Mouse (Mus musculus) hindbrain, embryonic 14.5 days (tissue): Measurements from ENCODE around the gene Vwc2l. TPM values are rescaled to one million over a fixed set of nuclear protein-coding genes. Genes with fewer than 3 reads are reported as not detected.

ENCODE experiments used
- ATAC-seq: fragments of 200-750 bp; cut with Nextera tagmentation; 2 replicates; pipeline ENCODE4 v1.8.0; 2017; ENCODE audit warnings: moderate number of reproducible peaks, mild to moderate bottlenecking, moderate TSS enrichment, moderate library complexity; ENCODE audit not compliant: low FRiP score
- DNase-seq: peaks from one replicate; pipeline ENCODE4 v3.0.0-alpha.2; 2015; ENCODE audit warnings: low spot score
- H3K27ac ChIP-seq: fragments of 300-500 bp; sonication (generic); 2 replicates; pipeline ENCODE4 v1.5.1; 2014; ENCODE audit warnings: mild to moderate bottlenecking, moderate library complexity
- H3K27me3 ChIP-seq: fragments of 300-500 bp; sonication (generic); 2 replicates; pipeline ENCODE4 v1.6.1; 2014; ENCODE audit warnings: mild to moderate bottlenecking, low read length, mixed read lengths; ENCODE audit not compliant: control insufficient read depth, insufficient read depth
- H3K36me3 ChIP-seq: fragments of 300-500 bp; sonication (generic); replicated peaks from 2 replicates; pipeline ENCODE4 v1.6.1; 2014; ENCODE audit not compliant: control insufficient read depth, insufficient read depth
- H3K4me1 ChIP-seq: fragments of 300-500 bp; sonication (generic); replicated peaks from 2 replicates; pipeline ENCODE4 v1.6.1; 2014; ENCODE audit warnings: antibody characterized with exemption, low read length, mixed read lengths; ENCODE audit not compliant: control insufficient read depth, insufficient read depth
- H3K4me2 ChIP-seq: fragments of 300-500 bp; sonication (generic); replicated peaks from 2 replicates; pipeline ENCODE4 v1.6.1; 2014; ENCODE audit warnings: mild to moderate bottlenecking, moderate library complexity
- H3K4me3 ChIP-seq: fragments of 300-500 bp; sonication (generic); replicated peaks from 2 replicates; pipeline ENCODE4 v1.5.1; 2014; ENCODE audit warnings: mild to moderate bottlenecking, low read length
- H3K9ac ChIP-seq: fragments of 300-500 bp; sonication (generic); 2 replicates; pipeline ENCODE4 v1.6.1; 2014
- H3K9me3 ChIP-seq: fragments of 300-500 bp; sonication (generic); 2 replicates; pipeline ENCODE4 v1.6.1; 2016; ENCODE audit warnings: low read length; ENCODE audit not compliant: control insufficient read depth
- WGBS: fragments of 180-500 bp; shearing (Covaris S2); extraction: QIAGEN DNeasy Blood & Tissue Kit; methylation state at CpG from one replicate; pipeline ENCODE4 v1.1.7; 2014; 5-methylcytosine and 5-hydroxymethylcytosine counted together
- polyA plus RNA-seq: library from polyadenylated mRNA; unstranded; fragments of >200 nt; fragmentation: Nextera tagmentation; extraction: Ambion mirVana; gene quantifications from 2 replicates; pipeline ENCODE4 v1.2.1, GENCODE M21; 2014

The Vwc2l gene
- polyA plus RNA-seq = 12.6 and 13.4 TPM in 2 replicates

DNA sequence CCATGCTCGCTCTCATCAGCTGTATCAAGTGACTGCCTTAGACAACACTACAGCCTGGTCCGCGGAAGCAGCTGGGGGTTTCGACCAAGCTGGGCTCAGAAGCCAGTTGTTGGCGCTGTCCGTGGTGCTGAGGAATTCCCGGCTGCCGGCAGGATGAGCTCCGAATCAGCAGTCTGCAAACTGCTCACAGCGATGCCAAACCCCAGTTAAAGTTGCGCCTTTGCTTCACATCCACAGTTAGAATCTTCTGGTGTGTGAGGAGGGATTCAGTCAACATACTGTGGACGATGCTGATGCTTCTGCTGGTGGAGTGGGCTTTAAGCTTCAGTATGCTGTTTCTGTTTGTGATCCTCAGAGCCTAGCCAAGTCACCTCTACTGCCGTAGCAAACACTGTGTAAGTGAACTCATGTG lies at the start of gene Vwc2l:
TSS of gene Vwc2l (plus strand) at position 61 of the 412 bp plus-strand sequence.
- Histone ChIP-seq H3K9ac (peak within 1 kb of the TSS; percentile 52), H3K4me2 (peak within 1 kb of the TSS; percentile 53), H3K27me3 (no peaks in the 10 kb centered on the region), H3K4me1 (no peaks in the 10 kb centered on the region), H3K9me3 (no peaks in the 10 kb centered on the region), H3K27ac (peak within 1 kb of the TSS; percentile 71), H3K36me3 (no peaks in the 10 kb centered on the region), H3K4me3 (peak within 1 kb of the TSS; percentile 32)
- peak; percentile 82 for DNase-seq
- peak; percentile 80; the same call in 1 of the 2 replicates for ATAC-seq
- whole genome bisulfite sequencing = 6% methylated on average over 13 of the region's 13 CpGs

DNA sequence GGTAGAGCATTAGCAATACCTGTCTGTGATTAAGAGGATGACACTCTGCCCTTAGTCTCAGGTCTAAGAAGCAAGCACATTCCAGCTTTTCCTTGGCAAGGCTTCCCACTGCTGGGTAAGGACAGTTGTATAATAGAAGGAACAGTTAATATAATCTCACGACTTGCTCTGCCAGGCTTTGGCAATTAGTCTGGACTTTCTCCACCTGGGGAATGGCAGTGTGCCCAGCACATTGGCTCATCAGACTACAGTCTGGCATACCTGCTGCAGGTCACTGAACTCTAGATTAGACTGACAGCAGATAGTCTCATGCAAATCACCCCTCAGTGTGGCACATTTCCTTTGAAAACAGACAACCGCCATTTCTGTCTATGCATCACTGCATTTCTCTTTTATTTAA lies 33.0 kb upstream of the Vwc2l start:
- no peaks in the 10 kb centered on the region for H3K36me3 ChIP-seq
- no peak overlapping the region for H3K27ac ChIP-seq
- H3K4me3 ChIP-seq = no peak overlapping the region
- H3K9ac ChIP-seq = no peak overlapping the region
- no peak overlapping the region for H3K4me2 ChIP-seq
- DNase-seq (peak; percentile 28), ATAC-seq (no peak)
- 71% methylated on average over 2 of the region's 2 CpGs for WGBS
- no peaks in the 10 kb centered on the region for H3K27me3 ChIP-seq
- no peaks in the 10 kb centered on the region for H3K9me3 ChIP-seq
- H3K4me1 ChIP-seq = no peaks in the 10 kb centered on the region

DNA sequence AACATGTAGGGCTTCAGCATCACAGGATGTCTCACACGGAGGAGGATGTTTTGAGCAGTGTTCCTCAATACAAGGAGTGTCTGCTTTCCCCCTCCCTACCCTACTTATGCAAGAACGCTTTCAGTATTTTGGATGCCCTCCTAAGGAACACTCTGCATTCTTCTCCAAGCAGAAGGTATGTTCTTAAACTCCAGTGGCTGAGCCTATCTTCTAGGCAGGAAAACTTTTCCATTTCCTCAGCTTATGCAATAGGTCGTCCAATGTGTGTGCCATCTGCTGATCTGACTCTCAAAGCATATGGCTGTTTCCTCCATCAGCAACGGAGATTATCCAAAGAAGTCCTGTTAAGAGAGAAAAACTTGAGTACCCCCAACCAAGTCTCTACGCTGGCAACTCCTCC lies 25.2 kb upstream of the Vwc2l start:
- Histone ChIP-seq H3K4me3 (no peak overlapping the region), H3K9ac (no peak overlapping the region), H3K4me1 (no peaks in the 10 kb centered on the region), H3K9me3 (no peaks in the 10 kb centered on the region), H3K36me3 (no peaks in the 10 kb centered on the region), H3K27me3 (no peaks in the 10 kb centered on the region), H3K4me2 (no peak overlapping the region), H3K27ac (no peak overlapping the region)
- DNase-seq = no peak
- no peak for ATAC-seq
- 84% methylated on average over 5 of the region's 5 CpGs for WGBS

DNA sequence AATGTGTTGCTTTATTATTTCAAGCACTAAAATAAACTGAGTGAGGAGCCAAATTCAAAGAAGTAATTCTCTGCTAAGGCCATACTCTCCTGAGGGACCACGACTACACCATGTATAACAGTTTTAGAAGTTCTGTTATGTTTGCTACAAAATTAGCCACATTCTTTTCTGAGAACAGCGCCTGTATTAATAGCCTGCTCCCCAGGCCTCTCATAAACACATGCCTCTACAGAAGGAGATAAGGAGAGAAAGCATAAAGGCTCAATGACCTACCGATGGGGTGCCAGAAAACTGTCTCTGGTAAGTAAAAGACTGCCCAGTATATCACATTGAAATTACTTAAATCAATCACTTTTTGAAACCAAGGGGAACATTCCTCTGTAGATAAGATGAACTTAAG lies 21.6 kb upstream of the Vwc2l start:
- no peaks in the 10 kb centered on the region for H3K4me1 ChIP-seq
- H3K4me3 ChIP-seq = no peak overlapping the region
- 78% methylated on average over 3 of the region's 3 CpGs for WGBS
- H3K27ac ChIP-seq = no peak overlapping the region
- no peak overlapping the region for H3K4me2 ChIP-seq
- no peaks in the 10 kb centered on the region for H3K9me3 ChIP-seq
- no peaks in the 10 kb centered on the region for H3K27me3 ChIP-seq
- no peaks in the 10 kb centered on the region for H3K36me3 ChIP-seq
- H3K9ac ChIP-seq = no peak overlapping the region
- ATAC-seq (no peak), DNase-seq (no peak)

DNA sequence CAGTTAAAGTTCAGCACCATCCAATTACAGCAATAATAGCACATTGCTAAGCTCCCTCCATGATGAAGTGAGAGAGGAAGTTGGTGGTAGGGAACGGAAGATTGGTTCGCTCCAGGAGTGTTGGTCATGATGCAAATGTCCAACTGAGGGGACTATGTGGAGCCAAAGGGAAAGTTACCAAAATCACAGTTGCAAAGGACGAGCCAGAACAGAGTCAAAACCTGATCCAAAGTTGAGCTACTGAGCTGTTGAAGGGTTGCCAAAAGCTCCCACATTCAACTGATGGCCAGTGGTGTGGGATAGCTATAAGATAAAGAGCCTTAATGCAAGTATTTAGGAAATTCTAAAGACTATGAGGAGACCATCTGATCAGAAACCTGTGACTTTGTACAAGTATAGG lies 19.7 kb upstream of the Vwc2l start:
- 83% methylated on average over 3 of the region's 3 CpGs for WGBS
- no peak overlapping the region for H3K9ac ChIP-seq
- H3K27me3 ChIP-seq = no peaks in the 10 kb centered on the region
- H3K4me2 ChIP-seq = no peak overlapping the region
- no peak overlapping the region for H3K27ac ChIP-seq
- no peaks in the 10 kb centered on the region for H3K4me1 ChIP-seq
- ATAC-seq (no peak), DNase-seq (no peak)
- no peaks in the 10 kb centered on the region for H3K9me3 ChIP-seq
- no peaks in the 10 kb centered on the region for H3K36me3 ChIP-seq
- H3K4me3 ChIP-seq = no peak overlapping the region

DNA sequence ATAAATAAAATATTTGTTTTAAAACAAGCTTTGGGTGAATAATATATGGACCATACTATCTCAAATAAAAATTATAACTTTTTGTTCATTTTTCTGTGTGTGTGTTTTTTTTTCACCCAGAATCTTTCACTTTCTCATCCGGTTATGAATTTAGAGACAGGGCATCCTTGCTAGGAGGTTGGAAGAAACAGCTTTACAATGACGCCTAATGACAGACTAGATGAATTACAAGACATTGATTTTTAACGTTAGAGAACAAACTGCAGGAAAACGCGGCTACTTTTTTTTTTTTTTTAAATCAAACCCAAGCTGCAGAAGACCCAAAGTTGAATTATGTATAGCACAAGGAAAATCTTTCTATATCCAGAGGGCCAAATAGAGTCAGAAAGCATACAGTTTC lies 470 bp upstream of the Vwc2l start:
- H3K4me2 ChIP-seq = peak overlapping the region; percentile 53
- H3K27me3 ChIP-seq = no peaks in the 10 kb centered on the region
- peak; percentile 35 for DNase-seq
- no peaks in the 10 kb centered on the region for H3K36me3 ChIP-seq
- WGBS = 44% methylated on average over 5 of the region's 5 CpGs
- no peaks in the 10 kb centered on the region for H3K4me1 ChIP-seq
- peak overlapping the region; percentile 52 for H3K9ac ChIP-seq
- no peaks in the 10 kb centered on the region for H3K9me3 ChIP-seq
- ATAC-seq = no peak
- H3K27ac ChIP-seq = peak overlapping the region; percentile 71; the same call in 1 of the 2 replicates
- H3K4me3 ChIP-seq = peak overlapping the region; percentile 32

DNA sequence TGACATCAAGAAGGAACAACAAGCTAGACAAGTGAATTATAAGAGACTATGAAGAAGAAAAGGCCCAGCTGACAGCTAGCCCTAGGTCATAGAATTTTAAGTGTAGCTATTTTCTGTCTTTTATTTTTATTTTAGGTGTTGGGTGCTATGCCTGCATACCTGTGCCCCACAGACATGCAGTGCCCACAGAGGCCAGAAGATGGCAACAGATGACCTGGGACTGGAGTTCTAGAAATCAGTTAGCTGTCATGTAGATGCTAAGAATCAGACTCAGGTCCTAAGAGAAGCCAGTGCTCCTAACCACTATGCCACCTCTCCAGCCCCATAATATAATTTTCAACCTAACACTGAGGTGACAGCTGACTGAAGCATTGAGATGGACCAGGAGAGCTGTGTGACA lies 61.6 kb downstream of the Vwc2l start:
- no peak overlapping the region for H3K9ac ChIP-seq
- H3K27me3 ChIP-seq = no peaks in the 10 kb centered on the region
- no peak overlapping the region for H3K4me2 ChIP-seq
- ATAC-seq (no peak), DNase-seq (no peak)
- H3K4me1 ChIP-seq = no peaks in the 10 kb centered on the region
- H3K4me3 ChIP-seq = no peak overlapping the region
- H3K9me3 ChIP-seq = no peaks in the 10 kb centered on the region
- H3K36me3 ChIP-seq = no peaks in the 10 kb centered on the region
- no peak overlapping the region for H3K27ac ChIP-seq

DNA sequence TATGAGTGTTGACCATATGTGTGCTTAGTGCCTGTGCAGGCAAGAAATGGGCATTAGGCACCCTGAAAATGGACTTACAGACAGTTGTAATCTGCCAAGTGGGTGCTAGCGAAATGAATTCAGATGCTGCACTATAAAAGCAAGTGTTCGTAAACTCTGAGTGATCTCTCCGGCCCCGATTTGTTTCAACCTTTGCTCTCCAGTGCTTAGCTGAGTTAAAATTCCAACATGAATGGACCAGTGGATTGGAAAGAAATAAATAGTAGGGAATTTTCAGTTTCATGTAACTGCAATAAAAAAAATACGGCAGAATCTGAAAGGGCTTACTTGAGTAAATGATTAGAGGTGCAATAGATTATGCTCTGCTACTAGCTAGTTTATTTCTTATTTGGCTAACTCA lies 66.1 kb downstream of the Vwc2l start:
- Histone ChIP-seq H3K36me3 (no peaks in the 10 kb centered on the region), H3K4me2 (no peak overlapping the region)
- WGBS = 92% methylated on average over 5 of the region's 5 CpGs

DNA sequence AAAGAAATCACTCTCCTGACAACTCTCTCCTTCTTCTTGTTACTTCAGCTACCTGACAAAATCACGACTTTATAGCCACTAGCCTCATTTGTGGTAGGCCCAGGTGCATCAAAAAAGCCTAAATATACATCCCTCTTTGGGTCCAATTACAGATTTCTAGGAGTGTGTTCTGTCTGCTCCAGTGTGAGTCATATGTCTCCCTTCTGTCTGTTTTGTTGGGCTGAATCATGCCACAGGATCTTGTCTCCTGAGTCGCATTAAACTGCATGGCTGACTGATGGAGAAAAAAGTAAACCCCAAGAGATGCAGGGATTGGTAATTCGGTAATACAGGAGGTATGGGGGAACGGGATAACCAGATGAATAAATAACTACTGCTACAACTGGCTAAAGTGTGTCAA lies 69.6 kb downstream of the Vwc2l start:
- Histone ChIP-seq H3K9me3 (no peaks in the 10 kb centered on the region), H3K4me1 (no peaks in the 10 kb centered on the region), H3K4me3 (no peak overlapping the region), H3K27me3 (no peaks in the 10 kb centered on the region), H3K9ac (no peak overlapping the region), H3K27ac (no peak overlapping the region), H3K4me2 (no peak overlapping the region), H3K36me3 (no peaks in the 10 kb centered on the region)
- ATAC-seq (no peak), DNase-seq (no peak)
- WGBS = 83% methylated on average over 4 of the region's 4 CpGs

More for the DNA sequence above, 66.1 kb downstream of the Vwc2l start:
- H3K27ac ChIP-seq = no peak overlapping the region
- H3K4me1 ChIP-seq = no peaks in the 10 kb centered on the region
- H3K9me3 ChIP-seq = no peaks in the 10 kb centered on the region
- DNase-seq (no peak), ATAC-seq (no peak)
- H3K9ac ChIP-seq = no peak overlapping the region
- no peak overlapping the region for H3K4me3 ChIP-seq
- no peaks in the 10 kb centered on the region for H3K27me3 ChIP-seq

DNA sequence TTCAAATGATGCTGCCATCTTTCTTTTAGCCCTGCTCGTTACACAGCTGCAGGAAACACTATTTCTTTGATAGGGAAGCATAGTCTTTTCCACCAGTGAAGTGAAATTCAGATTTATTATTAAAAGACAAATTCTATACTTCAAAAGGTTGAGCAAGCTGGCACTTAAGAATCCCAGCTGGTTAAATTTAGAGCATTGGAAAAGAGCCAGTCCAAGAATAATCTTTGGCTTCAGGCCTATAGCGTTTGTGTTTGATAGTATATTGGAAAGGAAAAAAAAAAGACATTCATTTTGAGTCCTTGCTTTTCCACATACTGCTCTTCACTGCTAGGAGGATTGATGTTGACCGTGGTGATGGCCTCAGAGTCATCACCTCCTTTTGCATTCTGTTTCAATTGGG lies 77.9 kb downstream of the Vwc2l start:
- H3K36me3 ChIP-seq = no peaks in the 10 kb centered on the region
- WGBS = 82% methylated on average over 3 of the region's 3 CpGs
- H3K4me3 ChIP-seq = no peak overlapping the region
- H3K9me3 ChIP-seq = no peaks in the 10 kb centered on the region
- no peak overlapping the region for H3K9ac ChIP-seq
- DNase-seq (no peak), ATAC-seq (no peak)
- H3K27me3 ChIP-seq = no peaks in the 10 kb centered on the region
- H3K4me2 ChIP-seq = no peak overlapping the region
- no peak overlapping the region for H3K27ac ChIP-seq
- H3K4me1 ChIP-seq = no peaks in the 10 kb centered on the region
